Mouse (Mus musculus): Measurements from ENCODE around the gene Bloc1s3. TPM values are rescaled to one million over a fixed set of nuclear protein-coding genes. Genes with fewer than 3 reads are reported as not detected.

Bloc1s3 gene
- polyA plus RNA-seq, 1 experiment from 2014 or later = 2.2 TPM

GRCm38 (mm10) chr7:19469404-19469803 is 38.8 kb downstream of the Bloc1s3 start:
- no peak overlapping the region for H3K4me2 ChIP-seq (replicated peaks; ENCODE audit: low read depth, low read length)
- 25% methylated on average over 23 of the region's 23 CpGs for WGBS
- peak overlapping the region; percentile 29; the same call in 1 of the 2 replicates for H3K9ac ChIP-seq (replicated peaks; ENCODE audit: low read length)

GRCm38 (mm10) chr7:19468279-19468678 is 39.9 kb downstream of the Bloc1s3 start:
- Histone ChIP-seq H3K36me3 (ENCODE audit: insufficient read depth, low read length) (no peaks in the 10 kb centered on the region), H3K4me1 (ENCODE audit: insufficient read depth, low read length) (peaks cover 14% of the 10 kb centered on the region), H3K27me3 (ENCODE audit: insufficient read depth, low read length) (peaks cover 42% of the 10 kb centered on the region), H3K4me2 (replicated peaks; ENCODE audit: low read depth, low read length) (no peak overlapping the region), H3K4me3 (ENCODE audit: low read length) (no peak overlapping the region), H3K9ac (replicated peaks; ENCODE audit: low read length) (no peak overlapping the region), H3K27ac (ENCODE audit: low read length) (no peak overlapping the region), H3K9me3 (ENCODE audit: low read length) (no peaks in the 10 kb centered on the region)
- no peak for ATAC-seq (ENCODE audit: low FRiP score, low TSS enrichment)
- WGBS = 74% methylated on average over 12 of the region's 12 CpGs

More at GRCm38 (mm10) chr7:19469404-19469803, 38.8 kb downstream of the Bloc1s3 start:
- H3K27me3 ChIP-seq (ENCODE audit: insufficient read depth, low read length) = peaks cover 47% of the 10 kb centered on the region
- no peak overlapping the region for H3K4me3 ChIP-seq (ENCODE audit: low read length)
- H3K36me3 ChIP-seq (ENCODE audit: insufficient read depth, low read length) = no peaks in the 10 kb centered on the region
- no peaks in the 10 kb centered on the region for H3K9me3 ChIP-seq (ENCODE audit: low read length)
- H3K4me1 ChIP-seq (ENCODE audit: insufficient read depth, low read length) = peaks cover 16% of the 10 kb centered on the region
- no peak overlapping the region for H3K27ac ChIP-seq (ENCODE audit: low read length)
- ATAC-seq (ENCODE audit: low FRiP score, low TSS enrichment) = no peak

GRCm38 (mm10) chr7:19467638-19468037 is 40.5 kb downstream of the Bloc1s3 start:
- 50% methylated on average over 6 of the region's 6 CpGs for WGBS
- H3K36me3 ChIP-seq (ENCODE audit: insufficient read depth, low read length) = no peaks in the 10 kb centered on the region
- H3K4me2 ChIP-seq (replicated peaks; ENCODE audit: low read depth, low read length) = no peak overlapping the region

GRCm38 (mm10) chr7:19466602-19467145 is 41.5 kb downstream of the Bloc1s3 start:
- Histone ChIP-seq H3K4me3 (ENCODE audit: low read length) (no peak overlapping the region), H3K9ac (replicated peaks; ENCODE audit: low read length) (no peak overlapping the region), H3K27me3 (ENCODE audit: insufficient read depth, low read length) (peaks cover 27% of the 10 kb centered on the region), H3K4me2 (replicated peaks; ENCODE audit: low read depth, low read length) (no peak overlapping the region), H3K4me1 (ENCODE audit: insufficient read depth, low read length) (peaks cover 13% of the 10 kb centered on the region), H3K27ac (ENCODE audit: low read length) (no peak overlapping the region), H3K9me3 (ENCODE audit: low read length) (no peaks in the 10 kb centered on the region), H3K36me3 (ENCODE audit: insufficient read depth, low read length) (no peaks in the 10 kb centered on the region)
- 68% methylated on average over 5 of the region's 5 CpGs for WGBS
- no peak for ATAC-seq (ENCODE audit: low FRiP score, low TSS enrichment)

More at GRCm38 (mm10) chr7:19467638-19468037, 40.5 kb downstream of the Bloc1s3 start:
- no peak overlapping the region for H3K4me3 ChIP-seq (ENCODE audit: low read length)
- peaks cover 37% of the 10 kb centered on the region for H3K27me3 ChIP-seq (ENCODE audit: insufficient read depth, low read length)
- H3K9ac ChIP-seq (replicated peaks; ENCODE audit: low read length) = no peak overlapping the region
- peaks cover 13% of the 10 kb centered on the region for H3K4me1 ChIP-seq (ENCODE audit: insufficient read depth, low read length)
- no peaks in the 10 kb centered on the region for H3K9me3 ChIP-seq (ENCODE audit: low read length)
- ATAC-seq (ENCODE audit: low FRiP score, low TSS enrichment) = no peak
- H3K27ac ChIP-seq (ENCODE audit: low read length) = no peak overlapping the region

- Histone ChIP-seq H3K9ac (replicated peaks; ENCODE audit: low read length) (peak overlapping the region; percentile 58), H3K36me3 (ENCODE audit: insufficient read depth, low read length) (no peaks in the 10 kb centered on the region), H3K27me3 (ENCODE audit: insufficient read depth, low read length) (peaks cover 10% of the 10 kb centered on the region), H3K4me1 (ENCODE audit: insufficient read depth, low read length) (peaks cover 13% of the 10 kb centered on the region), H3K4me3 (ENCODE audit: low read length) (peak overlapping the region; percentile 35), H3K4me2 (replicated peaks; ENCODE audit: low read depth, low read length) (peak overlapping the region; percentile 44), H3K27ac (ENCODE audit: low read length) (peak overlapping the region; percentile 56), H3K9me3 (ENCODE audit: low read length) (no peaks in the 10 kb centered on the region)
- 10% methylated on average over 22 of the region's 22 CpGs for WGBS
- no peak for ATAC-seq (ENCODE audit: low FRiP score, low TSS enrichment)
Measured at GRCm38 (mm10) chr7:19464367-19465307, 43.5 kb downstream of the Bloc1s3 start.

GRCm38 (mm10) chr7:19462884-19463381 is 45.2 kb downstream of the Bloc1s3 start, which contains the start of gene Exoc3l2:
Gene Exoc3l2 (plus strand): TSS chr7:19463331.
- peak within 1 kb of the TSS; percentile 44 for H3K4me2 ChIP-seq (replicated peaks; ENCODE audit: low read depth, low read length)
- no peaks in the 10 kb centered on the region for H3K9me3 ChIP-seq (ENCODE audit: low read length)
- peaks cover 10% of the 10 kb centered on the region for H3K4me1 ChIP-seq (ENCODE audit: insufficient read depth, low read length)
- H3K27me3 ChIP-seq (ENCODE audit: insufficient read depth, low read length) = no peaks in the 10 kb centered on the region
- H3K27ac ChIP-seq (ENCODE audit: low read length) = peak within 1 kb of the TSS; percentile 56; the same call in 1 of the 2 replicates
- H3K36me3 ChIP-seq (ENCODE audit: insufficient read depth, low read length) = no peaks in the 10 kb centered on the region
- no peak for ATAC-seq (ENCODE audit: low FRiP score, low TSS enrichment)
- H3K4me3 ChIP-seq (ENCODE audit: low read length) = peak within 1 kb of the TSS; percentile 35
- WGBS = 36% methylated on average over 6 of the region's 6 CpGs
- H3K9ac ChIP-seq (replicated peaks; ENCODE audit: low read length) = peak within 1 kb of the TSS; percentile 36

GRCm38 (mm10) chr7:19462443-19462842 is 45.7 kb downstream of the Bloc1s3 start:
- 72% methylated on average over 4 of the region's 4 CpGs for WGBS
- Histone ChIP-seq H3K36me3 (ENCODE audit: insufficient read depth, low read length) (no peaks in the 10 kb centered on the region), H3K9ac (replicated peaks; ENCODE audit: low read length) (no peak overlapping the region), H3K9me3 (ENCODE audit: low read length) (no peaks in the 10 kb centered on the region), H3K4me1 (ENCODE audit: insufficient read depth, low read length) (peaks cover 12% of the 10 kb centered on the region), H3K27ac (ENCODE audit: low read length) (no peak overlapping the region), H3K27me3 (ENCODE audit: insufficient read depth, low read length) (no peaks in the 10 kb centered on the region), H3K4me3 (ENCODE audit: low read length) (no peak overlapping the region), H3K4me2 (replicated peaks; ENCODE audit: low read depth, low read length) (0 out of 2 replicates have a peak overlapping the region, but pooled peaks have one; percentile 44)
- no peak for ATAC-seq (ENCODE audit: low FRiP score, low TSS enrichment)

- no peaks in the 10 kb centered on the region for H3K27me3 ChIP-seq (ENCODE audit: insufficient read depth, low read length)
- H3K4me3 ChIP-seq (ENCODE audit: low read length) = no peak overlapping the region
- H3K4me2 ChIP-seq (replicated peaks; ENCODE audit: low read depth, low read length) = no peak overlapping the region
- WGBS = 9% methylated on average over 6 of the region's 6 CpGs
- H3K9ac ChIP-seq (replicated peaks; ENCODE audit: low read length) = no peak overlapping the region
- H3K9me3 ChIP-seq (ENCODE audit: low read length) = no peaks in the 10 kb centered on the region
- H3K36me3 ChIP-seq (ENCODE audit: insufficient read depth, low read length) = no peaks in the 10 kb centered on the region
- ATAC-seq (ENCODE audit: low FRiP score, low TSS enrichment) = no peak
- peaks cover 22% of the 10 kb centered on the region for H3K4me1 ChIP-seq (ENCODE audit: insufficient read depth, low read length)
- H3K27ac ChIP-seq (ENCODE audit: low read length) = no peak overlapping the region
Measured at GRCm38 (mm10) chr7:19461488-19461887, 46.7 kb downstream of the Bloc1s3 start.

- Histone ChIP-seq H3K36me3 (ENCODE audit: insufficient read depth, low read length) (no peaks in the 10 kb centered on the region), H3K4me2 (replicated peaks; ENCODE audit: low read depth, low read length) (no peak overlapping the region), H3K27me3 (ENCODE audit: insufficient read depth, low read length) (no peaks in the 10 kb centered on the region), H3K27ac (ENCODE audit: low read length) (no peak overlapping the region), H3K9ac (replicated peaks; ENCODE audit: low read length) (no peak overlapping the region), H3K4me3 (ENCODE audit: low read length) (no peak overlapping the region), H3K9me3 (ENCODE audit: low read length) (no peaks in the 10 kb centered on the region), H3K4me1 (ENCODE audit: insufficient read depth, low read length) (peaks cover 29% of the 10 kb centered on the region)
- 71% methylated on average over 1 of the region's 1 CpGs for WGBS
- no peak for ATAC-seq (ENCODE audit: low FRiP score, low TSS enrichment)
Measured at GRCm38 (mm10) chr7:19460500-19460899, 47.7 kb downstream of the Bloc1s3 start.
